Mouse (Mus musculus): ENCODE measurements around the gene Spp2.
"Not testable (repeated sequence)": the region's sequence is repeated elsewhere in the genome, so short reads cannot be mapped to it uniquely, and the experiment has no call there.

The Spp2 gene

GRCm38 (mm10) chr1:88433096-88433883, 26.5 kb downstream of the Spp2 start:
- peak in 1 of 2 experiments; percentile 7 for DNase-seq (ENCODE audit: low spot score in 2 of 2)

- DNase-seq (ENCODE audit: low spot score in 2 of 2), result no peak
Measured at GRCm38 (mm10) chr1:88434057-88434456, 27.3 kb downstream of the Spp2 start.

GRCm38 (mm10) chr1:88437206-88438126, 30.7 kb downstream of the Spp2 start:
- DNase-seq (ENCODE audit: low spot score in 2 of 2), result no peak

- DNase-seq (ENCODE audit: low spot score in 2 of 2), result no peak
Measured at GRCm38 (mm10) chr1:88443383-88443782, 36.6 kb downstream of the Spp2 start.

- no peak for DNase-seq (ENCODE audit: low spot score in 2 of 2)
Measured at GRCm38 (mm10) chr1:88445400-88445799, 38.6 kb downstream of the Spp2 start.

GRCm38 (mm10) chr1:88446270-88447030, 39.7 kb downstream of the Spp2 start:
- no peak for DNase-seq (ENCODE audit: low spot score in 2 of 2)

GRCm38 (mm10) chr1:88447483-88447882, 40.7 kb downstream of the Spp2 start:
- no peak for DNase-seq (ENCODE audit: low spot score in 2 of 2)

GRCm38 (mm10) chr1:88448094-88448493, 41.3 kb downstream of the Spp2 start:
- not testable (repeated sequence) for DNase-seq (ENCODE audit: low spot score in 2 of 2)

- no peak for DNase-seq (ENCODE audit: low spot score in 2 of 2)
Measured at GRCm38 (mm10) chr1:88449741-88450140, 43.0 kb downstream of the Spp2 start.

- no peak for DNase-seq (ENCODE audit: low spot score in 2 of 2)
Measured at GRCm38 (mm10) chr1:88450668-88451067, 43.9 kb downstream of the Spp2 start.

GRCm38 (mm10) chr1:88452198-88452597, 45.4 kb downstream of the Spp2 start:
- no peak for DNase-seq (ENCODE audit: low spot score in 2 of 2)

GRCm38 (mm10) chr1:88454703-88455102, 47.9 kb downstream of the Spp2 start:
- no peak for DNase-seq (ENCODE audit: low spot score in 2 of 2)

- DNase-seq (ENCODE audit: low spot score in 2 of 2), result no peak
Measured at GRCm38 (mm10) chr1:88455761-88456160, 49.0 kb downstream of the Spp2 start.

- DNase-seq (ENCODE audit: low spot score in 2 of 2), result peak; percentile 29 to 43
Measured at GRCm38 (mm10) chr1:88456451-88457072, 49.8 kb downstream of the Spp2 start.

GRCm38 (mm10) chr1:88459196-88459595, 52.4 kb downstream of the Spp2 start:
- no peak for DNase-seq (ENCODE audit: low spot score in 2 of 2)

- no peak for DNase-seq (ENCODE audit: low spot score in 2 of 2)
Measured at GRCm38 (mm10) chr1:88459655-88460054, 52.9 kb downstream of the Spp2 start.

- no peak for DNase-seq (ENCODE audit: low spot score in 2 of 2)
Measured at GRCm38 (mm10) chr1:88461096-88461495, 54.3 kb downstream of the Spp2 start.

GRCm38 (mm10) chr1:88462484-88462883, 55.7 kb downstream of the Spp2 start:
- no peak for DNase-seq (ENCODE audit: low spot score in 2 of 2)

GRCm38 (mm10) chr1:88463241-88463640, 56.5 kb downstream of the Spp2 start:
- no peak for DNase-seq (ENCODE audit: low spot score in 2 of 2)

- DNase-seq (ENCODE audit: low spot score in 2 of 2), result no peak
Measured at GRCm38 (mm10) chr1:88464109-88464905, 57.5 kb downstream of the Spp2 start.

GRCm38 (mm10) chr1:88465722-88466121, 59.0 kb downstream of the Spp2 start:
- DNase-seq (ENCODE audit: low spot score in 2 of 2), result no peak
